Mouse (Mus musculus) heart, embryonic 14.5 days (tissue): ENCODE data around the gene Atp2b4. TPM values are rescaled to one million over a fixed set of nuclear protein-coding genes. Genes with fewer than 3 reads are reported as not detected.

Source experiments
- ATAC-seq: fragments of 200-750 bp; cut with Nextera tagmentation; 2 replicates; pipeline ENCODE4 v1.8.0; 2017; ENCODE audit warnings: low read depth, moderate TSS enrichment; ENCODE audit not compliant: insufficient number of reproducible peaks, insufficient read depth, low FRiP score
- H3K27ac ChIP-seq, 2 experiments: fragments of 200-500 bp in 1 of 2; fragments of 300-500 bp in 1 of 2; sonication (generic) in 1 of 2; replicated peaks in 1 of 2; 2 replicates each; pipeline ENCODE4 v1.5.1; 2012 to 2014; ENCODE audit warnings: low read depth in 2 of 2, low read length in 2 of 2, control low read depth in 1 of 2, mild to moderate bottlenecking in 1 of 2, mixed read lengths in 1 of 2; ENCODE audit not compliant: control insufficient read depth in 1 of 2, insufficient read depth in 1 of 2
- H3K27me3 ChIP-seq: fragments of 300-500 bp; sonication (generic); 2 replicates; pipeline ENCODE4 v1.6.1; 2014; ENCODE audit warnings: mild to moderate bottlenecking, low read length, control low read depth; ENCODE audit not compliant: control insufficient read depth, insufficient read depth
- H3K36me3 ChIP-seq: fragments of 300-500 bp; sonication (generic); 2 replicates; pipeline ENCODE4 v1.6.1; 2014; ENCODE audit warnings: mild to moderate bottlenecking, control low read depth, low read length, mixed read lengths; ENCODE audit not compliant: control insufficient read depth, insufficient read depth
- H3K4me1 ChIP-seq, 2 experiments: fragments of 200-500 bp in 1 of 2; fragments of 300-500 bp in 1 of 2; sonication (generic) in 1 of 2; 2 replicates each; pipeline ENCODE4 v1.6.1; 2012 to 2014; ENCODE audit warnings: low read length in 2 of 2, control low read depth in 1 of 2, mixed read lengths in 1 of 2; ENCODE audit not compliant: control insufficient read depth in 2 of 2, insufficient read depth in 2 of 2
- H3K4me2 ChIP-seq: fragments of 300-500 bp; sonication (generic); 2 replicates; pipeline ENCODE4 v1.6.1; 2014; ENCODE audit warnings: mild to moderate bottlenecking, low read length
- H3K4me3 ChIP-seq, 2 experiments: fragments of 200-500 bp in 1 of 2; fragments of 300-500 bp in 1 of 2; sonication (generic) in 1 of 2; 2 replicates each; pipeline ENCODE4 v1.5.1; 2012 to 2014; ENCODE audit warnings: low read length in 2 of 2, mild to moderate bottlenecking in 2 of 2, control low read depth in 1 of 2, low read depth in 1 of 2, moderate library complexity in 1 of 2; ENCODE audit not compliant: control insufficient read depth in 1 of 2, insufficient read depth in 1 of 2
- H3K9ac ChIP-seq: fragments of 300-500 bp; sonication (generic); 2 replicates; pipeline ENCODE4 v1.6.1; 2014; ENCODE audit warnings: mild to moderate bottlenecking, low read length
- H3K9me3 ChIP-seq: fragments of 300-500 bp; sonication (generic); 2 replicates; pipeline ENCODE4 v1.6.1; 2016; ENCODE audit warnings: low read length, control low read depth; ENCODE audit not compliant: control insufficient read depth
- WGBS: fragments of 180-500 bp; shearing (Covaris S2); extraction: QIAGEN DNeasy Blood & Tissue Kit; methylation state at CpG from one replicate; pipeline ENCODE4 v1.1.7; 2014; 5-methylcytosine and 5-hydroxymethylcytosine counted together
- polyA plus RNA-seq: library from polyadenylated mRNA; unstranded; fragments of >200 nt; fragmentation: Nextera tagmentation; extraction: Ambion mirVana; gene quantifications from 2 replicates; pipeline ENCODE4 v1.2.1, GENCODE M21; 2014

Gene Atp2b4
- polyA plus RNA-seq, 1 experiment from 2014 or later: 21.3 TPM

DNA sequence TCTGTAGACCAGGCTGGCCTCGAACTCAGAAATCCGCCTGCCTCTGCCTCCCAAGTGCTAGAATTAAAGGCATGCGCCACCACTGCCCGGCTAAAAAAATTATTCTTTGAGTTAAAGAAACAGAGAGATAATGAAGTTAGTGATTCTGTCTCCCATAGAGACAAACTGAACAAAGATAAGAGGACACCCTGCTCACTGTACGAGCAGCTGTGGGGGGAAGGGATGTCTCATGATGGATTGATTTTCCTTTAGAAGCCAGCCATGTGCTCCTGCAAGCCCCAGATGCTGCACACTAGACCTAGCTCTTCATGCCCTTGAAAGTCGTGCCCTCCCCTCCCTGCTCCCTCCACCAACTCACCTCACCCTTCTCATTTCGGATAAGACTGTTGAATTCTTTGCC, 72.5 kb downstream of the Atp2b4 start:
- peaks cover 84% of the 10 kb centered on the region for H3K36me3 ChIP-seq

DNA sequence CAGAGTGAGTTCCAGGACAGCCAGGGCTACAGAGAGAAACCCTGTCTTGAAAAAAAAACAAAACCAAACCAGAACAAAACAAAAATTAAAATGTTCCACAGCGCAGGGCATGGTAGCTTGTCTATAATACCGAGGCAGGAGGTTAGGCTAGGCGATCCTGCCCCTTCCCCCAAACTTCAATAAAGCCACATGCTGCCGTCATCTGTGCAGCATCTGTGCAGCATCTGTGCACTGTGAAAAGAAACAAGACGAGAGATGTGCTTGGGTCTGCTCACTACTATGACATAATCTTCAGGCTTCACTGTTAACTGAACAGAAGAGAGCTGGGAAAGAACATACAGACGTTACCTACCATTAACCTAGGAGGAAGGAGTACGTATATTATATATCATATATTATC, 80.5 kb downstream of the Atp2b4 start:
- ATAC-seq: no peak
- Histone ChIP-seq H3K4me2 (no peak overlapping the region), H3K4me1 (peaks cover 0 to 5% of the 10 kb centered on the region in 2 experiments; a peak in 1 of 4 replicates), H3K27me3 (no peaks in the 10 kb centered on the region), H3K27ac (no peak overlapping the region), H3K9me3 (no peaks in the 10 kb centered on the region), H3K9ac (no peak overlapping the region), H3K4me3 (no peak overlapping the region), H3K36me3 (peaks cover 52% of the 10 kb centered on the region)
- WGBS: 90% methylated on average over 7 of the region's 7 CpGs

More for the DNA sequence above, 72.5 kb downstream of the Atp2b4 start:
- Histone ChIP-seq H3K27ac (no peak overlapping the region), H3K9ac (no peak overlapping the region), H3K4me3 (no peak overlapping the region), H3K27me3 (no peaks in the 10 kb centered on the region), H3K9me3 (no peaks in the 10 kb centered on the region), H3K4me1 (no peaks in the 10 kb centered on the region), H3K4me2 (no peak overlapping the region)
- WGBS: 71% methylated on average over 7 of the region's 7 CpGs
- no peak for ATAC-seq

DNA sequence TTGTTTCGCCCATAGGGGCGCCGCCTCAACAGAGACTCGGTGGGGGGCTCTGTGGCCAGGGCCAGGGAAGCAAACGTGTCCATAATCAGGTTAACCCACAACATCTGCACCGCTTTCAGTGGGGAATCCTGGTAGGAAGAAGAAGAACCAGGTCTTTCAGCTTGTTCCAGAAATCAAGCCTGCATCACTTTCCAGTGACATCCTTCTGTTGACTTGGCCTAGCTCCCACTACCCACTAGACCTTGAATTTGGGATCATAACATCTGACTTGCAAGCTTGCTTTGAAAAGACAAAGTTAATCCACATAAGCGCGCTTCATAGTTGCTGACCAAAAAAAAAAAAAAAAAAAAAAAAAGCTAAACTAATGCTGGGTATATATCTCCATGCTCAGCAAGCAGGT, 82.1 kb downstream of the Atp2b4 start:
- H3K4me1 ChIP-seq: peaks cover 3 to 5% of the 10 kb centered on the region in 2 experiments; a peak in 2 of 4 replicates
- no peaks in the 10 kb centered on the region for H3K27me3 ChIP-seq
- H3K9ac ChIP-seq: no peak overlapping the region
- H3K36me3 ChIP-seq: peaks cover 51% of the 10 kb centered on the region
- H3K9me3 ChIP-seq: no peaks in the 10 kb centered on the region
- WGBS: 85% methylated on average over 8 of the region's 8 CpGs
- no peak overlapping the region for H3K27ac ChIP-seq
- no peak overlapping the region for H3K4me2 ChIP-seq
- H3K4me3 ChIP-seq: no peak overlapping the region
- no peak for ATAC-seq

DNA sequence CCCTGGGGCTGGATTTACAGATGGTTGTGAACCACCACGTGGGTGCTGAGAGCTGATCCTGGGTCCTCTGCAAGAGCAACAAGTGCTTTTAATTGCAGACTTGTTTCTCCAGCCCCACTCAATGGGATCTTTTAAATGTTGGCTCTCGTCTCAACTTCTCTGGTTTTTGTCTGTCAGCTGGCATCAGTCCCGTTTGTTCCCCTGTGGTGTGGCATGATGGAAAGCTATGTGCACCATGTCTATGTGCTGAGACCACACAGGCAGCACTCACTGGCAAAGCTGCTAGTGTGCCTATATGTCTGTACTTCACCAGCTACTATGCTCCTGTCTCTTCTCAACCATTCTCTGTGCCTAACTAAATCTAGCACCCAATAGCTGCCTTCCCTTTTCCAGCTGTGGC, 82.5 kb downstream of the Atp2b4 start:
- H3K36me3 ChIP-seq: peaks cover 49% of the 10 kb centered on the region
- no peaks in the 10 kb centered on the region for H3K27me3 ChIP-seq
- no peaks in the 10 kb centered on the region for H3K9me3 ChIP-seq
- no peak overlapping the region for H3K9ac ChIP-seq
- 66% methylated on average over 3 of the region's 3 CpGs for WGBS
- H3K27ac ChIP-seq: no peak overlapping the region
- no peak overlapping the region for H3K4me2 ChIP-seq
- peaks cover 3 to 5% of the 10 kb centered on the region in 2 experiments; a peak in 2 of 4 replicates for H3K4me1 ChIP-seq
- no peak overlapping the region for H3K4me3 ChIP-seq
- no peak for ATAC-seq

DNA sequence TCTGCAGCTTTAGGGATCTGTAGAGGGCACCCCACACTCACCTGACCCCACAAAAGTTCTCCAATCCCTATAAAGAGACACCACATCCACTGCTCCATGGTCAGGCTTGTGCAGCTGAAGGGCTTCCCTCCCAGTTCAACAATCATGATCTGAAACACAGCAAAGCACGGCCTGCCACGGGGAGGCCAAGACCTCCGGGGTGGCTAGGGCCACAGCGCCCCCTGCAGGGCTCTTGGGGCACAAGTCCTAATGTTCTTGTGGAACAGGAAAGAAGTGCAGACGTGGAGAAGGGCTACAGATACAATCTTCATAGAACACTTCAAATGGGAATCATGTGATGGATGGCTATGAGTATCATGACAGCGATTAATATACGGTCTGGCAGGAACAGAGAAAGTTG, 84.4 kb downstream of the Atp2b4 start:
- Histone ChIP-seq H3K36me3 (peaks cover 54% of the 10 kb centered on the region), H3K9ac (no peak overlapping the region)
- 25% methylated on average over 7 of the region's 7 CpGs for WGBS

DNA sequence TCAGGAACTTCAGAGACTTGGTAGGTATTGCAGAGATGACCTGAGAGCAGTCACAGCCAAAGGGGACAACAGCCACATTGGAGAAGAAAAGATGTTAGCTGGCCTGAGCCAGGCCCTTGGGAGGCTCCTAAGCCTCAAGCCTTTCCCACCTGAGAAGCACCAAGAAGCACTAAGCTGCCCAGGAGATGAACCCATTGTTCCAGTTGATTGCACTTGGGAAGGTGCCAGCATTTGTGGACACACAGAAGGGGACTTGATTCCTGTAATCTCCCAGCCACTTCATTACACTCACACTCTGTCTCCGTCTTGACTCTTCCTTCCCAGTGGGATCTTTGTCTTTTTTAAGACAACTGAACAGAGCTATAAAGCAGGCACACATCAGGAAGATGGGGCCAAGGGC, 85.7 kb downstream of the Atp2b4 start:
- H3K27me3 ChIP-seq: no peaks in the 10 kb centered on the region
- H3K27ac ChIP-seq: no peak overlapping the region
- no peak for ATAC-seq
- no peak overlapping the region for H3K4me2 ChIP-seq
- H3K36me3 ChIP-seq: peaks cover 52% of the 10 kb centered on the region
- peaks cover 3 to 5% of the 10 kb centered on the region in 2 experiments; a peak in 2 of 4 replicates for H3K4me1 ChIP-seq
- 50% methylated on average over 1 of the region's 1 CpGs for WGBS
- no peaks in the 10 kb centered on the region for H3K9me3 ChIP-seq
- H3K9ac ChIP-seq: no peak overlapping the region
- H3K4me3 ChIP-seq: no peak overlapping the region

More for the DNA sequence above, 84.4 kb downstream of the Atp2b4 start:
- no peaks in the 10 kb centered on the region for H3K9me3 ChIP-seq
- no peak overlapping the region for H3K4me2 ChIP-seq
- H3K4me3 ChIP-seq: no peak overlapping the region
- H3K4me1 ChIP-seq: peaks cover 3 to 5% of the 10 kb centered on the region in 2 experiments; a peak in 2 of 4 replicates
- H3K27ac ChIP-seq: no peak overlapping the region
- H3K27me3 ChIP-seq: no peaks in the 10 kb centered on the region
- no peak for ATAC-seq

DNA sequence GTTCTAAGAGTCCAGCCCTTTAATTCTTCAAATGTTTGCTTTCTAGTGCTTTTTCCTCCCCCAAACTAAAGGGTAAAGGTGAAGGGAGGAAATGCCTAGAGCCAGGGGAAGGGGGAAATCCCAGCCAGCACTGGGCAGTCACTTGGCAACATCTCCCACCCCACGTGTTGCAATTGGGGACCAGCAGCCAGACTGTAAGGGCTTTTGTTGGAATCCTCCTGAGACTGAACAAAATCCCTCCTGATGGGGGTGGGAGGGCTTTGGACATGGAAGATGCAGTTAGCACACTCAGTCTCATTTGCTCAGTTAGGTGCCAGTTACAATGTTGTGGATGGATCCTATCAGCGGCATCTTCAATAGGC, 87.9 kb downstream of the Atp2b4 start:
- Histone ChIP-seq H3K4me1 (peaks cover 3 to 5% of the 10 kb centered on the region in 2 experiments; a peak in 2 of 4 replicates), H3K27ac (no peak overlapping the region), H3K36me3 (peaks cover 57% of the 10 kb centered on the region), H3K9ac (no peak overlapping the region), H3K4me2 (no peak overlapping the region), H3K4me3 (no peak overlapping the region), H3K9me3 (no peaks in the 10 kb centered on the region), H3K27me3 (no peaks in the 10 kb centered on the region)
- WGBS: 48% methylated on average over 2 of the region's 2 CpGs
- ATAC-seq: no peak

DNA sequence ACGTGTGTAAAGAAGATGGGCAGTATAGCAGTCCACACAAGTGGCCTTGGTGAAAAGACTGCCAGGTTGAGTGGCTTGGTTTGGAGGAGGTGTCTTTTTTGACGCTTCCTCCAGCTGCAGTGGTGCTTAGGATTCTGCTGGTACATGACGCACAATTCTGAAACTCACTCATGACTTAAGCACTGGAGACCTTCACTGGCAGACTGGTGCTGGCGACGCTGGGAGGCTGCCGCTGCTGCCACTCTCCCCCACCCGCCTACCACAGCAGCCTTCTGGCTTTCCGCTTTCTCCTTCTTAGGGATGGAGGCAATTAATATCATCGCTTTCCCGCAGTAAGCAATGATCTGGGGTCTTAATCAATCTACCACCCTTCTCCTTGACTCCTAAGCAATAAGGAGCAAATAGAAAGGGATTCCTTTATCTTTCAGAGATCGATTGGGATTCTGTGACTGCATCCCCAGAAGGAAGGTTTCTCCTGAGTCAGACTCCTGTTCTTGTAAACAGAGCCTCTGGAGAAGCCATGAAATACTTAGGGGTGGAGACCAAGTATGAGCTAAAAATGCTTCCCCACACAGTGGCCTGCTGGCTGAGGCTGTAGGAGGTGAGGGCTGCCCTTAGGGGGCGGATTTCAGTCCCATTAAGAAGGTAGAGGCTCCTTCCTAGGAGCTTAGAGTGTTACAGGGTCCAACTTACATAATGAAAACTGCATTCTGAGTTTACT, 88.4 kb downstream of the Atp2b4 start:
- Histone ChIP-seq H3K36me3 (peaks cover 57% of the 10 kb centered on the region), H3K27ac (no peak overlapping the region), H3K4me1 (peaks cover 3 to 5% of the 10 kb centered on the region in 2 experiments; a peak in 2 of 4 replicates), H3K9me3 (no peaks in the 10 kb centered on the region), H3K4me3 (no peak overlapping the region), H3K4me2 (no peak overlapping the region), H3K9ac (no peak overlapping the region), H3K27me3 (no peaks in the 10 kb centered on the region)
- 67% methylated on average over 12 of the region's 12 CpGs for WGBS
- ATAC-seq: no peak
